Comparison of ENCODE assay signal across 16 mouse cellular contexts in genomic region chr16:93922835-93923389, GRCm38 (mm10).
"Had no signal": no experiment of that assay in that cellular context is flagged by ENCODE, and none has a peak within 500 bp of the region (broad histone marks: within the 10 kb centered on the region; RNA-seq: fewer than 3 reads in every experiment).

No protein-coding gene starts in this region.

- H3K27me3 ChIP-seq: liver, embryonic 15.5 days; lung, embryonic 15.5 days; neural tube, embryonic 12.5 days had no signal

- H3K9ac ChIP-seq: liver, embryonic 15.5 days; liver, postnatal 0 days; lung, embryonic 15.5 days; midbrain, embryonic 12.5 days; neural tube, embryonic 12.5 days had no signal

- H3K36me3 ChIP-seq: liver, embryonic 15.5 days; lung, embryonic 15.5 days; midbrain, embryonic 12.5 days; neural tube, embryonic 12.5 days had no signal

- H3K27ac ChIP-seq: liver, embryonic 15.5 days; lung, embryonic 15.5 days; macrophage; midbrain, embryonic 12.5 days; neural tube, embryonic 12.5 days had no signal

- H3K4me3 ChIP-seq: liver, embryonic 15.5 days; lung, embryonic 15.5 days; megakaryocyte, embryonic 14.5 days; midbrain, embryonic 12.5 days; neural tube, embryonic 12.5 days had no signal

- ATAC-seq: liver, postnatal 0 days; lung, postnatal 0 days had no signal

- H3K9me3 ChIP-seq: liver, embryonic 15.5 days; lung, embryonic 15.5 days; megakaryocyte, embryonic 14.5 days; midbrain, embryonic 12.5 days; neural tube, embryonic 12.5 days had no signal

- DNase-seq: liver, postnatal 0 days; lung, adult 2 months; lung, postnatal 14 days; lung, postnatal 36 days; midbrain, embryonic 14.5 days; right cerebral cortex, postnatal 14 days; thymus, adult 18-20 months; thymus, postnatal 14 days; thymus, postnatal 36 days had no signal

- H3K4me2 ChIP-seq: liver, embryonic 15.5 days; lung, embryonic 15.5 days; midbrain, embryonic 12.5 days; neural tube, embryonic 12.5 days had no signal
